8 mouse cellular contexts compared by ENCODE assay signal in the genomic region with DNA sequence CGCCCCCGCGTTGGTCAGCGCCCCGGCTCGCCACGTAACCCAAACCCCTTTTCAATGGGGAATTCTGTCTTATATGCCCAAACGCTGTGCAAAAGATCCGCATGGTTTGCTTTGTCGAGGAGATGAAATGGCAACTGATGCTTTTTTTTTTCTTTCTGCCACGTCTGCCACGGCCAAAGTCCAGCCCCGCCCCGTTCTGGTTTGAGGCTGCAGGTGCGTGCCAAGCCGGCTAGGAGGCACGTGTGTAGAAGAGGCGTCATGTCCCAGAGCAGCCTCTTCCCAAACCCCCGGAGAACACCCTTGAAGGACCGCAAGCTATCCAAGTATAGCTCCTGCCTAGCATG. TPM values are rescaled to one million over a fixed set of nuclear protein-coding genes. Genes with fewer than 3 reads are reported as not detected.
DNase-seq lines count a peak whose midpoint lies in the region; ATAC-seq and TF ChIP-seq lines count a peak whose summit lies in the region.

No protein-coding gene starts in this region.

- H3K9me3 ChIP-seq in neural tube, embryonic 15.5 days (replicated peaks) = no peaks in the 10 kb centered on the region

- peak overlapping the region; percentile 95 for H3K27ac ChIP-seq in layer of hippocampus, adult 2 months
- peak overlapping the region; percentile 63 for H3K27ac ChIP-seq in neural tube, embryonic 15.5 days (replicated peaks)

- 2% methylated on average over 20 of the region's 20 CpGs for WGBS in neural tube, embryonic 15.5 days

- H3K36me3 ChIP-seq in neural tube, embryonic 15.5 days = no peaks in the 10 kb centered on the region

- peaks cover 16% of the 10 kb centered on the region for H3K4me1 ChIP-seq in neural tube, embryonic 15.5 days

- peak overlapping the region; percentile 80 for H3K9ac ChIP-seq in neural tube, embryonic 15.5 days (replicated peaks)

- peak; percentile 32 to 42 for DNase-seq in layer of hippocampus, adult 2 months (ENCODE audit: low spot score in 2 of 2)
- no peak for DNase-seq in layer of hippocampus, postnatal 14 days (ENCODE audit: low spot score in 2 of 2)
- DNase-seq in heart, adult 9 months (ENCODE audit: low spot score in 2 of 2) = peak; percentile 5 to 6
- peak; percentile 89 for DNase-seq in kidney, adult 9 months
- DNase-seq in lung, adult 18-20 months = peak; percentile 56 to 76
- DNase-seq in thymus, postnatal 25 days = peak; percentile 45

- peak overlapping the region; percentile 83 for H3K4me2 ChIP-seq in neural tube, embryonic 15.5 days

- peaks cover 23% of the 10 kb centered on the region for H3K27me3 ChIP-seq in neural tube, embryonic 15.5 days (replicated peaks)

- ATAC-seq in common myeloid progenitor, adult 5-6 weeks (replicated peaks; ENCODE audit: low read depth, poor library complexity, severe bottlenecking) = peak; percentile 30
- peak; percentile 56; the same call in 1 of the 2 replicates for ATAC-seq in neural tube, embryonic 15.5 days (ENCODE audit: low FRiP score)

- peak overlapping the region; percentile 83 for H3K4me3 ChIP-seq in layer of hippocampus, adult 2 months
- peak overlapping the region; percentile 68 for H3K4me3 ChIP-seq in neural tube, embryonic 15.5 days (replicated peaks)

- TF ChIP-seq CTCF in layer of hippocampus, adult 2 months (conservative IDR thresholded peaks at IDR 0.05) = no peak

RNA-seq across cellular contexts. Expression of a gene that starts 19.7 kb away (rescaled TPM):
- total RNA-seq in layer of hippocampus, adult 2 months (2021) = 10 to 100 TPM; 30.6 to 31.1 TPM
- 10 to 100 TPM; 25.4 to 28.3 TPM for total RNA-seq in layer of hippocampus, postnatal 14 days (2021)
- total RNA-seq in common myeloid progenitor, adult 5-6 weeks (2017) = 14.7 and 15.3 TPM in 2 replicates
- 2.5 and 2.6 TPM in 2 replicates for polyA plus RNA-seq in neural tube, embryonic 15.5 days (2015; fragmentation: Nextera tagmentation; extraction: Ambion mirVana)

RNA-seq across cellular contexts. Expression of a gene that starts 28.4 kb away (rescaled TPM):
- 10 to 100 TPM in 1 of 2 experiments, 1 to 10 TPM in 1; 9.8 to 13.6 TPM for total RNA-seq in layer of hippocampus, adult 2 months (2021)
- total RNA-seq in layer of hippocampus, postnatal 14 days (2021) = 10 to 100 TPM; 18.6 to 21.7 TPM
- total RNA-seq in common myeloid progenitor, adult 5-6 weeks (2017) = 12.1 TPM in 2 replicates
- 37.9 and 46.2 TPM in 2 replicates for polyA plus RNA-seq in neural tube, embryonic 15.5 days (2015; fragmentation: Nextera tagmentation; extraction: Ambion mirVana)

Comparison
In these comparisons a context has a peak if more than half of its experiments do, and no peak if none do; other contexts are left out.
1. DNase-seq: peak in layer of hippocampus, adult 2 months (2 of 2), heart, adult 9 months (2 of 2), kidney, adult 9 months (single experiment), lung, adult 18-20 months (2 of 2) and thymus, postnatal 25 days (single experiment); none in layer of hippocampus, postnatal 14 days (0 of 2).